Mouse (Mus musculus) heart, postnatal 0 days (tissue): Measurements from ENCODE around the gene Hopx. TPM values are rescaled to one million over a fixed set of nuclear protein-coding genes. Genes with fewer than 3 reads are reported as not detected.

Source experiments
- ATAC-seq: fragments of 200-750 bp; cut with Nextera tagmentation; 2 replicates; pipeline ENCODE4 v1.8.0; 2017; ENCODE audit warnings: low read depth, moderate number of reproducible peaks, moderate library complexity; ENCODE audit not compliant: insufficient read depth
- DNase-seq: peaks from one replicate; pipeline ENCODE4 v3.0.0-alpha.2; 2016; ENCODE audit warnings: low spot score
- H3K27ac ChIP-seq: fragments of 300-500 bp; sonication (generic); 2 replicates; pipeline ENCODE4 v1.5.1; 2014; ENCODE audit warnings: low read depth, mild to moderate bottlenecking
- H3K27me3 ChIP-seq: fragments of 300-500 bp; sonication (generic); 2 replicates; pipeline ENCODE4 v1.6.1; 2014; ENCODE audit warnings: low read length, mixed read lengths; ENCODE audit not compliant: control insufficient read depth, insufficient read depth
- H3K36me3 ChIP-seq: fragments of 300-500 bp; sonication (generic); replicated peaks from 2 replicates; pipeline ENCODE4 v1.6.1; 2014; ENCODE audit warnings: low read length, mixed read lengths; ENCODE audit not compliant: control insufficient read depth, insufficient read depth
- H3K4me1 ChIP-seq: fragments of 300-500 bp; sonication (generic); 2 replicates; pipeline ENCODE4 v1.6.1; 2014; ENCODE audit warnings: antibody characterized with exemption; ENCODE audit not compliant: control insufficient read depth, insufficient read depth
- H3K4me2 ChIP-seq: fragments of 300-500 bp; sonication (generic); 2 replicates; pipeline ENCODE4 v1.6.1; 2014; ENCODE audit warnings: low read depth, mild to moderate bottlenecking, low read length, moderate library complexity
- H3K4me3 ChIP-seq: fragments of 300-500 bp; sonication (generic); 2 replicates; pipeline ENCODE4 v1.5.1; 2014; ENCODE audit warnings: low read depth, low read length
- H3K9ac ChIP-seq: fragments of 300-500 bp; sonication (generic); replicated peaks from 2 replicates; pipeline ENCODE4 v1.6.1; 2014; ENCODE audit warnings: low read depth, low read length, mixed read lengths
- H3K9me3 ChIP-seq: fragments of 300-500 bp; sonication (generic); replicated peaks from 2 replicates; pipeline ENCODE4 v1.6.1; 2016; ENCODE audit warnings: low read length; ENCODE audit not compliant: control insufficient read depth
- CTCF ChIP-seq: IDR thresholded peaks from 2 replicates; pipeline ENCODE4 v1.5.1; 2016; ENCODE audit warnings: antibody characterized with exemption, control low read depth, low read depth
- EP300 ChIP-seq: IDR thresholded peaks from 2 replicates; pipeline ENCODE4 v1.6.1; 2016; ENCODE audit warnings: antibody characterized with exemption, low read depth
- WGBS: fragments of 180-500 bp; shearing (Covaris S2); extraction: QIAGEN DNeasy Blood & Tissue Kit; methylation state at CpG from one replicate; pipeline ENCODE4 v1.1.7; 2014; 5-methylcytosine and 5-hydroxymethylcytosine counted together
- polyA plus RNA-seq: library from polyadenylated mRNA; unstranded; fragments of >200 nt; fragmentation: Nextera tagmentation; extraction: Ambion mirVana; gene quantifications from 2 replicates; pipeline ENCODE4 v1.2.1, GENCODE M21; 2015
- total RNA-seq: library from RNA; depleted of rRNA; stranded (reverse); fragments of >200 nt; gene quantifications from 2 replicates; pipeline ENCODE4 v1.2.3, GENCODE M21; 2014; ENCODE audit warnings: low replicate concordance

Hopx gene
- total and polyA plus RNA-seq, 2 experiments from 2014 or later, result 41.0 to 558 TPM

- WGBS, result 0% methylated on average over 54 of the region's 69 CpGs
- no peak for TF ChIP-seq CTCF
- no peak for TF ChIP-seq EP300
Measured at GRCm38 (mm10) chr5:77094510-77095491, 20.1 kb downstream of the Hopx start.

GRCm38 (mm10) chr5:77093961-77094360, 21.0 kb downstream of the Hopx start:
- TF ChIP-seq CTCF (no peak), EP300 (no peak)
- H3K9ac ChIP-seq, result peak overlapping the region; percentile 67
- H3K36me3 ChIP-seq, result peaks cover 9% of the 10 kb centered on the region
- WGBS, result 48% methylated on average over 8 of the region's 8 CpGs
- H3K27ac ChIP-seq, result no peak overlapping the region
- peak overlapping the region; percentile 91 for H3K4me2 ChIP-seq
- H3K27me3 ChIP-seq, result no peaks in the 10 kb centered on the region
- no peaks in the 10 kb centered on the region for H3K9me3 ChIP-seq
- H3K4me3 ChIP-seq, result peak overlapping the region; percentile 72
- H3K4me1 ChIP-seq, result peaks cover 40% of the 10 kb centered on the region
- ATAC-seq (no peak), DNase-seq (no peak)

More at GRCm38 (mm10) chr5:77094510-77095491, 20.1 kb downstream of the Hopx start:
- Histone ChIP-seq H3K36me3 (peaks cover 6% of the 10 kb centered on the region), H3K4me3 (peak overlapping the region; percentile 72), H3K27me3 (no peaks in the 10 kb centered on the region), H3K9me3 (no peaks in the 10 kb centered on the region), H3K4me2 (peak overlapping the region; percentile 91), H3K9ac (peak overlapping the region; percentile 67), H3K4me1 (peaks cover 48% of the 10 kb centered on the region), H3K27ac (peak overlapping the region; percentile 69)
- DNase-seq, result peak; percentile 81
- peak; percentile 83 for ATAC-seq

GRCm38 (mm10) chr5:77092531-77092930, 22.4 kb downstream of the Hopx start:
- ATAC-seq (no peak), DNase-seq (no peak)
- WGBS, result 24% methylated on average over 5 of the region's 5 CpGs
- TF ChIP-seq CTCF, result no peak
- TF ChIP-seq EP300, result no peak
- Histone ChIP-seq H3K36me3 (peaks cover 23% of the 10 kb centered on the region), H3K9me3 (no peaks in the 10 kb centered on the region), H3K4me2 (peak overlapping the region; percentile 30), H3K27me3 (no peaks in the 10 kb centered on the region), H3K4me3 (no peak overlapping the region), H3K9ac (no peak overlapping the region), H3K4me1 (peaks cover 33% of the 10 kb centered on the region), H3K27ac (0 out of 2 replicates have a peak overlapping the region, but pooled peaks have one; percentile 16)

GRCm38 (mm10) chr5:77091923-77092322, 23.0 kb downstream of the Hopx start:
- TF ChIP-seq CTCF (no peak), EP300 (no peak)
- DNase-seq, result no peak
- H3K4me3 ChIP-seq, result no peak overlapping the region
- WGBS, result 54% methylated on average over 3 of the region's 3 CpGs
- H3K36me3 ChIP-seq, result peaks cover 28% of the 10 kb centered on the region
- no peak for ATAC-seq
- H3K9ac ChIP-seq, result no peak overlapping the region
- 0 out of 2 replicates have a peak overlapping the region, but pooled peaks have one; percentile 46 for H3K27ac ChIP-seq
- no peak overlapping the region for H3K4me2 ChIP-seq
- no peaks in the 10 kb centered on the region for H3K9me3 ChIP-seq
- H3K4me1 ChIP-seq, result peaks cover 29% of the 10 kb centered on the region
- H3K27me3 ChIP-seq, result no peaks in the 10 kb centered on the region

GRCm38 (mm10) chr5:77090521-77091096, 24.3 kb downstream of the Hopx start:
- TF ChIP-seq CTCF (no peak), EP300 (peak; percentile 88; the same call in 1 of the 2 replicates)
- no peak overlapping the region for H3K4me2 ChIP-seq
- H3K27me3 ChIP-seq, result no peaks in the 10 kb centered on the region
- DNase-seq (peak; percentile 78), ATAC-seq (no peak)
- peak overlapping the region; percentile 43; the same call in 1 of the 2 replicates for H3K27ac ChIP-seq
- peaks cover 37% of the 10 kb centered on the region for H3K36me3 ChIP-seq
- H3K9ac ChIP-seq, result 0 out of 2 replicates have a peak overlapping the region, but pooled peaks have one; percentile 23
- H3K9me3 ChIP-seq, result no peaks in the 10 kb centered on the region
- 24% methylated on average over 5 of the region's 5 CpGs for WGBS
- H3K4me1 ChIP-seq, result peaks cover 25% of the 10 kb centered on the region
- H3K4me3 ChIP-seq, result no peak overlapping the region
